Mouse (Mus musculus) retina, postnatal 1 day (tissue): ENCODE measurements at regions not wholly inside any gene's neighbourhood (a gene's known extent, or its start where the extent isn't known, plus 50 kb on each side); places are given as distances from the start of the nearest gene placed in this dataset.
"Not testable (repeated sequence)": the region's sequence is repeated elsewhere in the genome, so short reads cannot be mapped to it uniquely, and the experiment has no call there.

Experiments
- DNase-seq: peaks from one replicate; pipeline ENCODE4 v3.0.0-alpha.2; 2012

DNA sequence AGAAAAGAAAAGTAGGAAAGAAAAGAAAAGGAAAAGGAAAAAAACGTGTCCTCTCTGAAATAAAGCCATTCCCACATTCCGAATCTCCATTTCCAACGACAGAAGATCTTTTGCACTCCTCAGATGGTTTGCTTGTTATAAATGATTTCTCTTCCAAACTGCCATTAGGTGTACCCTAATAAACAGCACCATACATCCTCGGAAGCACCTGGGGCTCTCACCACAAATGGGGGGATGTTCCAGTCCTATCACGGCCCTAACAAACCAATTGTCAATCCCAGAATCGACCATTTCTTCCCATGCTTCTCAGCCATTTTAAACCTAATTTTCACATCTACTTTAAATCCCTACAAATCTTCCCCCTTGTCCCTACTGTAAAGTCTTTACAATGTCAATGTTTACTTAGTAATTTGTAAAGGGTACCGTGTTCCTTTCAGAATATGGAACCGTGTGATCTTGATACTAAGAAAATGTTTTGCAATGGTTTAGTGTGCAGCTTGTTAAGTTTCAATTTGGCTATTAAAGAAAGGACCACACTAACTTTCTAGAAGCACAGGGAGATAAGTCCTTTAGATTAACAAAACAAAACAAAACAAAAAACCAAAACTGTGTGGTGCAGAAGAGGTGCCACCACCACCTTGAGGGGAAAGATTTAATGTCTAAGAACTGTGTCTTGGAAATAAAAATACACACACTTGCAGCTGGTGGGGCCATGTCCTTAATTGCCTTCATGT, 66.6 kb upstream of the Chd2 start:
- peak; percentile 31 for DNase-seq

DNA sequence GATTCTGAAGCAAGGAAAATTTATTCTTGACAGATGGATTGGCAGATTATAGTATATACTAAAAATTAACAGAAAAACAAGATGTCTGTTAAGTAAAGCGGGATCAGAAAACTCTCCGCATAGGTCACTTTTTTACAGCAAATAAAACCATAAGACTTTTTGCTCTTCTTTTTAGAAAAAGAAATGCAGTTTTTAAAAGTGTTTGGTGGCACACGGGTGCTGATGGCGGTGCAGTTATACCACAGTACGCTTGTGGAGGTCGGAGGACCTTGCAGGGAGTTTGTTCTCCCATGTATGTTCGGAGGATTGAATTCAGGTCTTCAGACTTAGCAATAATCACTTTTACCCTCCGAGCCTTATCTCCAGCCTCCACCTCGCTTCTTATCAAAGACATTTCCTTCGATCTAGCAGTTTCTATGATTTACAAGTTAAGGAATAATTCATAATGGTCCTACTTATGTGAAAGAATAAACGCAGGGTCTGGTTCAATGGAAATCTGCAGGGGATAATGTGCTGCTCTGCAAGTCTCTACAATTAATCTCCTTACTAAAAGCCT, 65.9 kb upstream of the Chd2 start:
- DNase-seq: peak; percentile 42

DNA sequence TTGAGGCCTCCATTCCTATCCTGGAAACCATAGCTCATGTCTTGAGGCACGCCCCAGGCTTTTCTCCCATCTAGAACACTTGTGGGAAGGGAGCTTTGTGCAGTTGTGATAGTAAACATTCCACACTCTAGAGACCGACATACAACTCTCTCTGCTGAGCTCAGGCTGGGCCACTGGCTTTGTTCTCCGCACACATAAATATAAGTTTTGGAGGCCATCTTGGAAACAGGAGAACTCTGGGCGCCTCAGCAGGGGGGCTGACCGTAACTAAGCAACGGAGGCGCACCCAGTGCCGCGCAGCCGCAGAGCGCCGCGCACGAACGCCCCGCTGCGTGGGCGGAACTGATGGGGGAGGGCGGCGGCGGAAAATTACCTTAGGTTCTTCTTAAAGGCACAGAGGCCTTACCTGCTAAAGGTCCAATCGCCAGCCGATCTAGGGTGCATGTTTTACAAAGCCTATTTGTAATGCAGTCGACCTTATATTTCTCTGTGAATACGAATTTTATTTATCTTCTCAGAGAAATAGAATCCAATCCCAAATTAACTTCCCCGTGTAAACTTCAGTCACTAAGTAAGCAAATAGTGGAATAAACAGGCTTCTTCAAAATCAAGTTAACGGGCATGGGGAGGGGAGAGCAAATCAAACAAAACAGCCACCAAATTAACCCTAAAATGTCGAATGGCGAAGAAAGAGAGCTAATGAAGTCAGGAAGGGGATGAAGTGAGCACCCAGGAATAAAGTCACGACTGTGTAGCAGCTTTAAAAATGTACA, 65.2 kb upstream of the Chd2 start:
- peak; percentile 95 for DNase-seq

DNA sequence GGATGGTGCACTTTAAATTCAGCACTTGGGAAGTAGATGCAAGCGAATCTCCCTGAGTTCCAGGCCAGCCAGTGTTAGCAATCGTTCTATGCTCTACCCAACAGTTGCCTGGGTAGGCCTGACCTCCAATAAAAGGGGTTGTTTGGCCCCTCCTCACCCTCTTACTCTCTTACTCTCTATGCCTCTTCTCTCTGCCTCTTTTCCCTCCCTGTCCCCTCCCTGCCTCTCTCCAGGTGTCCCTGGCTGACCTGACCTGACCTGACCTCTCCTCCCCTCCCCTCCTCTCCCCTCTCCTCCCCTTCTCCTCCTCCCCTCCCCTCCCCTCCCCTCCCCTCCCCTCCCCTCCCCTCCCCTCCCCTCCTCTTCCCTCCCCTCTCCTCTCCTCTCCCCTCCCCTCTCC, 63.0 kb upstream of the Chd2 start:
- DNase-seq: no peak

DNA sequence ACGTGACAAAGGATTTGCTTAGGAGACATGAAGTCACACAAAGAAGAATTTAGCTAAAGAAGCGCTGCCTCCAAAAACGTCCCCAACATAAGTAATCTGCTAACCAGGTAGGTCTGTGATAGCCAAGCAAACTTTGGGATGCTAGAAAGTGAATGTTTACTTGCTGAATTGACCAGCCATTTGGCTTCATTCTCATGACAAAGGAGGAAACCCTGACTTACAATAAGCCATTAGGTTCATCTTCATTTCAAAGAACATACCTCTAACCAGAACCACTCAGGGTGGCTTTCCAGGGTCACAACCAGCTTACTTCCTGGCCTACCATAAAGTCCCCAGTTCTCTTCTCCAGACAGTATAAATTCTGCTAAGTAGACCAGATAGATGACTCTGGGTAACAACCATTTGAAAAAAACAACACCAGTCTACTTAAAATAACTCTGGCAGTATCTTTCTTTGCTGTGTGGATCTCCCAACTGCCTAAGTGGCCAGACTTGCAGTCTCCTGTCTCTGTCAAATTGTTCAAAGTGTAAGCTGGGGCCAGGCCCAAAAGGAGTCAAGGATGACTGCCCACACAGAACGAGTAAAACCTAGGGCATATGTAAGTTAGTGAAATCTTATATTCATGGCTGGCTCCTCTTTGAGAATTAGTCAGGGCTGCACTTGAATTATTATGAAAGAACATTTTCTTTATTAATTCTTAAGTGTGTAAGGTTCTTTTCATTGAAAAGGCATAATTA, 61.4 kb upstream of the Chd2 start:
- no peak for DNase-seq

DNA sequence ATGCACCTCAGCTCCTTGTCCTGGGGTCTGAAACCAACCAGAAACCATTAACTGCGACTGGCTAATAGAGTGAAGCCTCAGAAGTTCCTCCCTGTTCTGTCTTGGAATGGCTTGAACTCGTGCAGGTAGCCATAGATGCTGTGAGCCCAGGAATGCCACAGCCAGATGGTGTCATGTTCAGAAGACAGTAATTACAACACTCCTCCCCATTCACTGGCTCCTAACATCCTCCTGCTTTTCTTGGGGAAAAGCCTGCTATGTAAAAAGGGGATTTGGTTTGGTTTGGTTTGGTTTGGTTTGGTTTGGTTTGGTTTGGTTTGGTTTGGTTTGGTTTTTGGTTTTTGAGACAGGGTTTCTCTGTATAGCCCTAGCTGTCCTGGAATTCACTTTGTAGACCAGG, 59.7 kb upstream of the Chd2 start:
- DNase-seq: no peak

DNA sequence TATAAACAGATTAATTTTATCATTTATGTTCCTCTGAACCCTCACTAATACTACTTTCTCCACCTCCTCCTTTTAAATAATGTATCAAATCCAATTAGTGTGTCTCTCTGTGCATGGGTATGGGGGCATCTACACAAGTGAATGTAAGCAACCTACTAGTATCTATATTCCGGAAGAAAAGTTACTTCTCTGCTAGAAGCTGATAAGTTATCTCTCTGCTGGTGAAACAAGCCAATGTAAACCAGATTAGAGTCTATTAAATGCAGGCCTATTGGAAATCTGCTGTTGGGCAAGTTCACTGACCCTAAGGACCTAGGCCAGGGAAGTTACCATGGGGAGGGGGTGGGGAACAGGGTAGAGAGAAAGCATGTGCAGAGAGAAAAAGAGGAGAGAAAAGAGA, 59.1 kb upstream of the Chd2 start:
- DNase-seq: no peak

DNA sequence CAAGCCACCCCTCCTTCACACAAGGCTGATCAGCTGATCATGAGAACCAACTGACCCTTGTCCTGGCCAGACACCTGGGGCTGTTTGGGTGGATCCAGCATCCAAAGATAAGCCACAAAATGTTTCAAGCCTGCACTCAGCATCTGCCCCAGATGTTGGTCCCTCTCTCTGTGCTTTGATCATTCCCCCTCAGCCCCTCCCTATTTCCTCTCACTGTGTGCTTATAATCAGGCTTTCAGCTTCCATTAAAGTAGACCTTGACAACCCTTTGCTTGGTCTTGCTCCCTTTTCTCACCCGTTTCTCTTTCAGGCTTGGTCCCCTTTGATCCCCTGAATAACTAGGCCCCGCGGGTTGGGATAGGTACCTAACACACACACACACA, 58.4 kb upstream of the Chd2 start:
- DNase-seq: not testable (repeated sequence)

DNA sequence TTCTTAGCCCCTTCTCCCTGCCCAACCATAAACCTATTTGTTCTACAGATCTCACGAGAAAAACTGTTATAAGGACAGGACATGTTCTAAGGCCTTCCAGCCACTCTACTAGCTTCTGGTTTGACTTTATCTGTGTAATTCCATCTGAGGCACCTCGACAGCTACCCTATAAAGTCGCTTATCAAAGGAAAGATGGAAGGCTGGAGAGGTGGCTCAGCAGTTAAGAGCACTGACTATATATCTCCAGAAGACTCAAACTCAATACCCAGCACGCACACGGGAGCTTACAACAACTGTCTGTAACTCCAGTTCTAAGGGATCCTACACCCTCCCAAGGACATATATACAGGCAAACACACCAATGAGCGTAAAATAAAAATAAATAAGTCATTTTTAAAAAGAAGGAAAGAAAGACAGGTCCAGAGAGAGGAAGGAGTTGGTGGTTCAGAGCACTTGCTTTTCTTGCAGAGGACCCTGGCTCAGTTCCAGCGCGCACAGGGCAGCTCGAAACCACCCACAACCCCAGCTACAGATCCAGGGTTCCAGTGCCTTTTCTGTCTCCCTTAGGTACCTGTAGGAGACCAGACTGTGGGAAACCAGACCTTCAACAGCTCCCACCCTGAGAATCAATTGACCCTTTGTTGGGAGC, 57.8 kb upstream of the Chd2 start:
- DNase-seq: no peak

DNA sequence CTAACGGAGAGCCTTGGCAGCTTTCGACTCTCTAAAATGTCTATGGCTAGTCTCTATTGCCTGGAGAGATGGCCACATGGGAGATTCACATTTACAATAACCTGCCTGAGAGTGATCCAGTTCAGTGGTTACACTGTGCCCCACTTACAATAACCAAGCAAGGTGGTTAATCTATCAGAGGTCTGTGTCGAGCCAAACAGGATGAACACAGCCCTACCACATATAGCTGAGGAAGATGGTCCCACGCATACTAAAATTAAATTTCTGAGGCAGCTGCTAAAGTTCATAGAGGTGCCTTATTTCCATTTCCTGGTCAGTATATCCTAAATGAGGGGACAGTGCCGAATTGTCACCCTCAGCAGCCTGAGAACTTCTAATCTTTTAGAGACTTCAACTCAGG, 56.3 kb upstream of the Chd2 start:
- no peak for DNase-seq

DNA sequence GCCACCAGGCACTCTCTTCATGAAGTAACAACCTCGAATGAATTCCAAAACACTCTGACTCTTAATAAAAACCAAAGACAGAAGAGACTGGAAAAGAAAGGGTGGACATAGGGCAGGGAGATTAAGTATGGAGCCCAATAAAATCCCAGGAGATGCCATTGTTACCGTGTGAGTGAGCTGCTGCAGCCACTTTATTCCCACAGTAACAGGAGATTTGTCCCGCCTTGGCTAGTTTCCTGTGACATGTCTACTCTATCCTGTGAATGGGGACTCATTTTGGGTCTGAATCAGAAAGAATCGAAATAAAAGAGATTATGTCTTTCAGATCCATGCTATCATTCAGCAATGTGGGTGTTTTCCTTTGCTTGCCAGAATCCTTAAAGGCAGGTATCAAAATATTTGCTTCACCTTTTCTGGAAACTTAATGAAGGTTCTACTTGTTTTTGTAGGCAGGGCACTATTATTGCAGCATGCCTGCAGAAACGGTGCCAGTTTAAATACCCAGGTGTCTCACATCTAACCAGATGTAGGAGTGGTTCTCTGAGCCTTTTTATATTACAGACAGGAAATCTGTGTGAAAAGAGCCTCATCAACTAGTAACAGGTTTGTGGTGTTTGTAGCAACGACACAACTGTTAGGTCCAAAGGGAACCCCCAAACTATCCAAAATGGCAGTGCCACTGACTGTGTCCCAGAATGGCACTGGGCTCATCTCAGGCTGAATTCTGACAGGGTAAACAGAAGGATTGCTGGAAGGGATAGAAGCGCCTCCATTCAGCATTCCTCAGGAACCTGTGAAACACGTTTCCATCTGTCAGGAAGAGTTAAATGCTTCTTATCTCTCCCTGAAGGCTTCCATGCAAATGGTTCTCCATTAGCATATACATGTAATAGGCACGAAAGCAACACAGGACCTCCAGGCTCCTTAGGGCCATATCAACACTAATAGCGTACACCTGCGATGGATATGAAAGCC, 55.5 kb upstream of the Chd2 start:
- no peak for DNase-seq

DNA sequence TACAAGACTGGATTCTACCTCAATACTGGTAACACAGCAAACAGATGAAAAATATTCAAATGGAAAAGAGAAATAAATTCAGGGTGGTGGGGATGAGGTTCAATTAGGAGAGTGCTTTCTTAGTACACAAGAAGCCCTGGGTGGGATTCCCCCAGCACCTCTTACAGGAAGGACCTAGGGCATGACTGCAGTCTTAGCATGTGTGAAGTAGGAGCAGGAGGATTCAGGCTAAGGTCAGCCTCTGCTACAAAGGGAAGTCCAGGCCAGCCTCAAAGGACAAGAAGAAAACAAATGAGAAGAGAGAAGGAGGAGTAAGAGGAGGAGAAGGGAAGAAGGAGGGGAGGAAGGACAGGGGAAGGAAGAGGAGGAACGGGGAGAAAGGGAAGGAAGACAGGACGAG, 54.8 kb upstream of the Chd2 start:
- no peak for DNase-seq

DNA sequence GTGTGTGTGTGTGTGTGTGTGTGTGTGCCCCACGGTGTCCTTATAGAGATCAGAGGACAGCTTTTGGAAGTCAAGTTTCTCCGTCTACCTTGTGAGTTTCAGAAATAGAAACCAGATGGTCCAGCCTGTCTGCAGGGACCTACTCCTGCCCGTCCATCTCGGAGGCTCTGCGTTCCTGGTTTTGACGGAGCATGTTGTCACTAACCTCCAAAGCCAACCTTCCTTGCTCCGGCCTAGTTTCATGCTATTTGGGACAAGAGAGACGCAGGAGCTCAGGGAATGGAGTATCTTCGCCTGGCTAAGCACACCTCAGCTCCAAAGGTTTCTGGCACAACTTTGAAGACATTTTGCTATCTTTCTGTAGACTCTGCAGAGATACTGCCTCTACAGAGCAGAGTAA, 54.2 kb upstream of the Chd2 start:
- peak; percentile 54 for DNase-seq

DNA sequence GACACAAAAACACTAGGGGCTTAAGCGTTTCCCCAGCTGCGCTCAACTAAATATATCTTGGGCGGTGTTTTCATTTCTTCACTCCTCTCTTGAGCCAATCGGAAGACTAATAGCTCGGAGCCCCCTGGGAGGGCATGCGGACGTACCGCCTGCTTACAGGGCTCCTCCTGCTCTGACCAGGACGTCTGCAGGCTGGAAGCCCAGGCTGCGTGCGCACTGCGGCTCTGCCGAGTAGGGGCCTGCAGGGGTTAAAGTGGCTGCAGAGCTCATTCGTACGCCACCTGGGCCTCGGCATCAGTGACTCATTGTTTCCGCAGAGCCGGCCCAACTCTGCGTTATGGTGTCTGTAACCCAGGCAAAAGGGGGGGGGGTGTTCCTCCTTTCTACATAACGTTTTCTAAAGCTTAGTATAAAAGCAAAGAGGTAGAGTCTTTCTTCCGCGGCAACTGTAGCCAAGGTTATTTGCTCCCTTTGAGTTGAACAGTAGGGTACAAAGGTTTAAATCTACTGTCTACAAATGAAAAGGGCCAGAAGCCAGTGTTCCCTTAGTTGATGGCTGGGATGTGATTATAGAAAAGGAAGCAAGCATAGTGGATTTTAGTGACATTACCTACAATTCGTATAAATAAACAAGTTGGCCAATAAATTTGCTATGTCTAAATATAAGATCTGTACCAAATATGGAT, 53.7 kb upstream of the Chd2 start:
- DNase-seq: peak; percentile 98

DNA sequence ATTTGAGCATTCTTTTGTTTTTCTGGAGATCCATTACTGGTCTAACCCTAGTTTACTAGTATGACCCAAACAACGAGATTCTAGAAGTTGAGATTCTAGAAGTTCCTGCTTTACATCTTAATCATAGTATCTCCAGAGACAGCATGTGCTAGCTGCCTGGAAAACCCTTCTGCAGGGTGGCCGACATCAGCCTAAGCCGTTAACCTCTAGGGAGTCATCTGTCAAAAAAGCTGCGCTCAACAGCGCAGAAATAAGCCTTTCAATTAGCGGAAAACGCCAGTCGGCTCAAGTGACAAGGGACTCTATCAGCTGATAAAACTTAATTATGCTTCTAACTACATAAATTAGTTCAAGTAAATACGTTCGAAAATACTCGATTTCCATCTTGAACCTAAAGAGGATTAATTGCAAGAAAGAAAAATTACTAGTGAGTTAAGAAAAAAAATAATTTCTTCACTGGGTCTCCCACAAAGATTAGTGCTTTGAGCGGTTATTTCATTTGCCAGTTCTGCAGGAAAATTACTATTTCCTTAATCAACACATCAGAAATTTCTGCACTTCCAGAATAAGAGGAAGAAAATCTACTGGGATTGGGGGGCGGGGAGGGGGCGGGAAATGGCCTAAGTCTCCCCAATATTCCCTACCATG, 53.0 kb upstream of the Chd2 start:
- DNase-seq: peak; percentile 87

DNA sequence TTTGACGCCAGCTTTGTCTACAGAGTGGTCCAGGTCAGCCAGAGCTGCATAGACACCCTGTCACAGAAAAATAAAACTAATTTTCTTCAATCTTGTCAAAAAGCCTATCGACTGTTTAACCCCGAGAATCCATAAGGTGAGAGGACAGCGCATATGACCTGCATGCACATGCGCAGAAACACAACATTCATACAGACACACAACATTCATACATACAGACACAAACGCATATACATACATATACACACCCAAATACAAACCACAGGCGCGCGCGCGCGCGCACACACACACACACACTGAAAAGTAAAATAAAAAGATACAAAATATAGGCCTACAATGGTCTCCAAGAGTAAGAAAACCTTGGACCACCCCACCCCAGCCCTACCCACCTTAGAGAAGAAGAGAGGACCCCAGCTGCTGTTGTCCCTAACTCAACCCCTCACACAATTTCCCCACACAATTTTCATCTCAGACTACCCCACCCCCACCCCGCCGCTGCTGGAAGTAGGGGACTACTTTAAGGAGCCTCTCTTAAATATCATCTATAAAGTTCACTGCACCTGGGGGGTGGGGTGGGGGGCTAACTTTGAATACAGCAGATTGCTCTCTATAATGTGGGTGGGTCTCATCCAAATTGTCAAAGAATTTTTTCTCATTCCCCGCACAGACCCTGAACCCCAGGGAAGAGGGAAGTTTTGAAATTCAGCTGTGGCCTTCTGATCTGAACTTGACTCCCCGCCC, 52.2 kb upstream of the Chd2 start:
- DNase-seq: no peak

DNA sequence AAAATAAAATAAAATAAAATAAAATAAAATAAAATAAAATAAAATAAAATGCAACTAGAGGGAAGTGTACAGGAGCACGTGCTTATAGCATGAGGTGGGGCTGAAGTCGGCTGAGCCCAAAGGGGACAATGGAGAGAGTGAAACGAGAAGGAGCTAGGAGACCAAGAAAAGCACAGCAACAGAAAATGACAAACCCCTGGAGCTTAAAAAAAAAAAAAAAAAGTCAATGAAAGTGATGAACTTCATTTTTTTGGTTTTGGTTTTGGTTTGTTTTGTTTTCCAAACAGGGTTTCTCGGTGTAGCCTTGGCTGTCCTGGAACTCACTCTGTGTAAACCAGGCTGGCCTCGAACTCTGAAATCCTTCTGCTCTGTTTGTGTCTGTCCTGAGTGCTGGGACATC, 51.2 kb upstream of the Chd2 start:
- no peak for DNase-seq
